Mouse (Mus musculus) CH12.LX (cell line): Measurements from ENCODE around the gene Spink2.

ENCODE experiments used
- BHLHE40 ChIP-seq: IDR thresholded peaks from 2 replicates; pipeline ENCODE4 v1.6.1; 2011; ENCODE audit warnings: mild to moderate bottlenecking, low read depth, low read length, improper control_type of control experiment
- MXI1 ChIP-seq: IDR thresholded peaks from 2 replicates; pipeline ENCODE4 v1.6.1; 2011; ENCODE audit warnings: mild to moderate bottlenecking, low read depth, low read length, improper control_type of control experiment

- TF ChIP-seq MXI1 = no peak
- no peak for TF ChIP-seq BHLHE40
These were observed 29.8 kb downstream of the Spink2 start for GRCm38 (mm10) chr5:77181508-77181907.
